Mouse (Mus musculus) olfactory bulb, adult 2 months (tissue): ENCODE measurements around the gene Zfp442. TPM values are rescaled to one million over a fixed set of nuclear protein-coding genes. Genes with fewer than 3 reads are reported as not detected.
A peak's percentile ranks its signal among the peaks of the same experiment; 100 is the strongest.
"Not testable (repeated sequence)": the region's sequence is repeated elsewhere in the genome, so short reads cannot be mapped to it uniquely, and the experiment has no call there.

ENCODE experiments used
- H3K27ac ChIP-seq: fragments of 200-500 bp; 2 replicates; pipeline ENCODE4 v1.5.1; 2012; ENCODE audit warnings: low read depth, low read length; ENCODE audit not compliant: insufficient read depth
- H3K4me1 ChIP-seq: fragments of 200-500 bp; 2 replicates; pipeline ENCODE4 v1.6.1; 2012; ENCODE audit warnings: low read length; ENCODE audit not compliant: control insufficient read depth, insufficient read depth
- H3K4me3 ChIP-seq: fragments of 200-500 bp; 2 replicates; pipeline ENCODE4 v1.5.1; 2012; ENCODE audit warnings: mild to moderate bottlenecking, low read depth, low read length, moderate library complexity; ENCODE audit not compliant: insufficient read depth
- CTCF ChIP-seq: fragments of 200-500 bp; IDR thresholded peaks from 2 replicates; pipeline ENCODE4 v1.5.1; 2012; ENCODE audit warnings: low read depth, mild to moderate bottlenecking, low read length, moderate library complexity; ENCODE audit not compliant: insufficient read depth
- POLR2A ChIP-seq: fragments of 200-500 bp; IDR thresholded peaks from 2 replicates; pipeline ENCODE4 v1.6.1; 2012; ENCODE audit warnings: mild to moderate bottlenecking, low read depth, low read length, moderate library complexity; ENCODE audit not compliant: insufficient read depth
- WGBS: fragments of 180-500 bp; shearing (Covaris S2); methylation state at CpG from one replicate; pipeline ENCODE4 v1.1.7; 2018; 5-methylcytosine and 5-hydroxymethylcytosine counted together
- polyA plus RNA-seq: library from polyadenylated mRNA; stranded (reverse); fragments of >200 nt; gene quantifications from 2 replicates; pipeline ENCODE4 v1.2.4, GENCODE M21; 2012; ENCODE audit warnings: low replicate concordance; ENCODE audit not compliant: missing spikeins, insufficient read depth, insufficient read length

Gene Zfp442
- polyA plus RNA-seq: not detected in 2 replicates

DNA sequence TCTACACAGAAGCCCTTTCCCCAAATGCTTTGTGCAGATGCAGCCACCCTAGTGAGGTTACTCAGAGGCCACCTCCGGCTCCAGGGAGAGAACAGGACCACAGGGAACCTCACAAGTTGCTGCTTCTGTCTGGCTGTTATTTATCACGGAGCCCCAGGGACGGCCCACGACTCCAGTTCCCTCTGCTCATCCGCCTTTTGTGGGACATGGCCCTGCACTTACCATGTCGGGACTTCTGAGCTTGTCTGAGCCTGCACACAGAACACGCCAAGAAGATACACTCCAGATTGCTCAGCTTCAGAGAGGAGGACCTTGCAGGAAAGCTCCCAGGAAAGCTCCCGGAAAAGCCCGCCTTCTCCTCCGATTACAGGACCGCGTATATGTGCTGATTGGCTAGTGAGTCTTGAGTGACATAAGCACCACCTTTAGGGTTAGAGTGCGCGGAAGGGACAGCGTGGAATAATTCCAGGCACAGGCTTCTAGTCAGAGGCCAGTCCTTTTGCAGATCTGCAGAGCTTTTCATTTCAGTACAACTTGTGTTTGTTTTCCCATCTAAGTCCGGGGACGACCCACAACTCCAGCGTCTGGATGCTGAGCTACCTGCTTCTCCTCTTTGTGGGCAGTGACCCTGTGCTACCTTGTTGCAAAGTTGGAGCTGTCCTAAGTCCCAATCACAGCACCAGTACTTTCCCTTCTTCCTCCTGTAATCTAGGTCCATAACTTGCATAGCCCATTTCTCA is at the start of gene Zfp442:
Gene Zfp442, minus strand, starts transcription at position 307 of the 740 bp plus-strand sequence.
- H3K4me1 ChIP-seq, H3K27ac ChIP-seq: not testable (repeated sequence)
- H3K4me3 ChIP-seq: peak within 1 kb of the TSS; percentile 60
- under 1% methylated on average over 18 of the region's 18 CpGs for WGBS

DNA sequence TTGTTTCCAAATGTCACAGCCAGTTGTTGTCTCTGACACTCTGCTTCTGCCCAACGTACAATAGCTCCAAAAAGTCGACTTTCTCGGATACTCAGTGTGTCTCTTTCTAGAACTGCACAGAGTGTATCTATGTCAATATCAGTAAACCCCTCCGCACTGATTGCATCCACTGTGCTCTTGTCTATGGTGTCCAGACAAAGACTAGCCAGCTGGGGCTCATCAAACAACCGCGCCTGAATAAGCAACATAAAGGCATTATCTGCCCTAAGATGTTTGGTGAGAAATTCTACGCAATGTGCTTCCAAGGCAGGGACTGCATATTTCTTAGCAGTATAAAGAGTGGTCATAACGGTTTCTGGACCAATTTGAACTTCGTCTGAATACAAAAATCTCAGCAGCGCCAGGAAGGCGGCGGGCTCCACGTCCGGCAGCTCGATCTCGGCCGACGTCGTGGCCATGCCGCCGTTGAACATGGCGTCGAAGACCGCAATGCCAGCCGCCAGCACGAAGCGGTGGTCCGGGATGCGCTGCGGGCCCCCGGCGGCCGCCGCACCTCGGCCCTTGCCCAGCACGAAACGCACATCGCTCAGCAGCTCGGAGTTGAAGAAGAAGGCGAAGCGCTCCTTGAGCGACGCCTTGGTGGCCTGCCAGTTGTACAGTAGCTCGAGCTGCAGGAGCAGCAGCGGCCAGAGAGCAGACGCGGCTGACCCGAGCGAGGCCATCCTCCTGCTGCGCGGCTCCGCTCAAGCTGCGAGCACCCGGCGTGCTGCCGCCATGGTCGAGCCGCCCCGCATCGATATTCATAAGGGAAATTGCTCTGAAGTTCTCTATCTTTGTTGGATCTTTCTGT is 49.1 kb upstream of the Zfp442 start:
- H3K27ac ChIP-seq, H3K4me1 ChIP-seq: not testable (repeated sequence)
- WGBS: 47% methylated on average over 60 of the region's 60 CpGs
- peak overlapping the region; percentile 1; the same call in 1 of the 2 replicates for H3K4me3 ChIP-seq

DNA sequence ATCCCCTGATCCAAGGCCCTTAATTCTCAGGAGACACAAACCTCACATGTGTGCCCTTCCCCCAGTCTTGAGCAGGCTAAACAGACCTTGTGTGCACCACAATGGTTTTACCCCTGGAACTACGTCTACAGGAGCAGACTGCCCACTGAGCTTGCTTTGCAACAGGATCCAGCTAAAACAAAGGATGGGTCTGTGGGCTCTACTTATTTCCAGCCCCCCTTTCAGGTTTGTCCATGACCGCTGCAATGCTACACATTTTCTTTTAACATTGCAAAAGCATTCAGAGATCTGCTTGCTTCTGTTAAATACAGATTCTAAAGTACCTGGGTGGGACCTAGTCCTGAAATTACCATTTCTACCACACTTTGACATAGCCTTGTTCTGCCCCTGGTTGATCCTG is 41.7 kb upstream of the Zfp442 start:
- Histone ChIP-seq H3K4me1 (no peaks in the 10 kb centered on the region), H3K27ac (no peak overlapping the region), H3K4me3 (no peak overlapping the region)
- TF ChIP-seq POLR2A (no peak), CTCF (no peak)
- 49% methylated on average over 2 of the region's 2 CpGs for WGBS

DNA sequence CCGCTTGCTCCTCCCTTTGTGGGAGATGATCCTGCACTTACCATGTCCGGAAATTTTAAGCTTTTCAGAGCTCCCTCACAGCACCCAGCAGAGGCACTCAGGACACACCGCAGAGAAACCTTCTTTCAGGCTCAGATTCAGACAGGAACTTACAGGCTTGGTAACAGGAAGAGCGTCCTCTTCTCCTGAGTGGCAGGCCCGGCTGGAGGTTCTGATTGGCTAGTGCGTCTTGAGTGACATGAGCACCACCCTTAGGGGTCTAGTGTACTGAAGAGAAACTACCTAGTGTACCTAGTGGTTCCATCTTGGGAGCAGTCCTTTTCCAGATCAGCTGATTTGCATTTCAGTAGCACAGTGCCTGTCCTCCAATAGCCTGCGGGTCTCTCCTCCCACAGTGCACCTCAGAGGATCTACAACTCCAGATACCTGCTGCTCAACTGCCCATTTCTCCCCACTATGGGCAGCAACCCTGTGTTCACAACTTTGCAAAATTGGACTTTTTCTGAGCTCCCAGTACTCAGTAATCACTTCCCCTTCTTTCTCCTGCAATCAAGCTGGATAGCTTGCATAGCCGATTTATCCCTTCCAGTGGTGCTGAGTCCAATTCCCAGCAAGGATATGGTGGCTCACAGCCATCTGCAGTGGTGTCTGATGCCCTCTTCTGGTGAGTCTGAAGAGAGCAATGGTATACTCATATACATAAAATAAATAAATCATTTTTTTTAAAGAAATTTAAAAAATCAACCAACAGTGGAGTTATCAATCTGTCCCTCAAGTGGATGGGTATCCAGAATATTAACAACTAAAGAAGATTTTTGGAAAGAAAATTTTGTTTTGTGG is 33.9 kb upstream of the Zfp442 start, which contains the start of gene Zfp345:
Gene Zfp345, minus strand, starts transcription at position 153 of the 840 bp plus-strand sequence.
- H3K27ac ChIP-seq, H3K4me3 ChIP-seq, H3K4me1 ChIP-seq: not testable (repeated sequence)
- 75% methylated on average over 8 of the region's 8 CpGs for WGBS

DNA sequence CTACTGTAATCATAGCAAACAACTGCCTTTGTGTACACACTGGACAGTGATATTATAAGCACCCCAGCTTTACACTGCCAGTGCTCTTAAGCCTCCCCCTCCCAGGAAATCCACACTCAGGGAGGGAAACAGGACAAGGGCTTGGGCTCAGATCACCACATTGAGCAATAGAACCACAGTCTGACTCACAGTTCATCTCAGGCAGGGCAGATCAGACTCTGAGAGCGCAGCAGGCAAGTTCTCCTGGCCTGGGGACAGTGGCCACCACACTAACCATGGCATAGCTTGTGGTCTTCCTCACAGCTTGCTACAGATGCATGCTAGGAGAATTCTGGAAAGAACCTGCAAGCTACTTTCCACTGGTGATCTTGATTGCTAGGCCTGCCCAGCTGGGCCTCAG is 12.2 kb downstream of the Zfp442 start:
- not testable (repeated sequence) for H3K4me1 ChIP-seq, H3K4me3 ChIP-seq, H3K27ac ChIP-seq
- WGBS: 100% methylated on average over 1 of the region's 1 CpGs

DNA sequence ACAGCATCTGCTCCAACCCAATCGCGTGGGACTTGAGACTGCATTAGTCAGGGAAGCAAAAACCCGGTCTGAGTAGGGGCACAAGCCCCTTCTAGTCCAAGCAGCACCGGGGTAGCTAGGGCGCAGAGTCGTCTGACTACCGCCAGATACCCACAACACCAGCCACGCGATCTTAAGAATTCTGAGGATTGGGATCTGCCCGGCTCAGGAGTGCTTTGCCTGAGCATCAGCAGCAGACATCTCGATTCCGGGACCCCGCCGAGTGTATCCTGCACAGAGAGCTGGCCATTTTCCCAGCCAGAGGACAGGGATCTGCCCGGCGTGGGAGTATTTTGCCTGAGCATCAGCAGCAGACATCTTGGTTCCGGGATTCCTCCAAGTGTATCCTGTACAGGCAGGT is 39.1 kb downstream of the Zfp442 start:
- H3K27ac ChIP-seq, H3K4me3 ChIP-seq, H3K4me1 ChIP-seq: not testable (repeated sequence)
- 93% methylated on average over 17 of the region's 17 CpGs for WGBS

DNA sequence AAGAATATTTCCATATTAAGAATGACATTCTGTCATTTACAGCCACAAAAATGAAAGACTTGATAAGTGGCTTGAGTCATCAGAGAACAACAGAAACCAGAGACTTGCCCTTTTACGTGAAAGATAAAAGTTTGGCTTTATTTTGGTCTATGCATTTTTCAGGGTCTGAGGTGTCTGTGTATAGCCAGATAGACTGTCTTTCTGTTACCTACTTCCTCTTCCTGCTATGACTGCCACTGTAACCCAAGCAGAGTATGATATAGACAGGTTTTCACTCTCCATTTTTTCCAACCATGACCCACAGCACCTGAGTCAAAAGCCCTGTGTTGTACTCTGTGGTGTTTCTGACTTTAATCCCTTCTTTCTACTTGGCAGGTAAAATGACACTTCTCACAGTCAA is 61.1 kb downstream of the Zfp442 start:
- 95% methylated on average over 1 of the region's 1 CpGs for WGBS
- Histone ChIP-seq H3K27ac (no peak overlapping the region), H3K4me3 (no peak overlapping the region), H3K4me1 (no peaks in the 10 kb centered on the region)
- no peak for TF ChIP-seq POLR2A
- TF ChIP-seq CTCF: no peak

DNA sequence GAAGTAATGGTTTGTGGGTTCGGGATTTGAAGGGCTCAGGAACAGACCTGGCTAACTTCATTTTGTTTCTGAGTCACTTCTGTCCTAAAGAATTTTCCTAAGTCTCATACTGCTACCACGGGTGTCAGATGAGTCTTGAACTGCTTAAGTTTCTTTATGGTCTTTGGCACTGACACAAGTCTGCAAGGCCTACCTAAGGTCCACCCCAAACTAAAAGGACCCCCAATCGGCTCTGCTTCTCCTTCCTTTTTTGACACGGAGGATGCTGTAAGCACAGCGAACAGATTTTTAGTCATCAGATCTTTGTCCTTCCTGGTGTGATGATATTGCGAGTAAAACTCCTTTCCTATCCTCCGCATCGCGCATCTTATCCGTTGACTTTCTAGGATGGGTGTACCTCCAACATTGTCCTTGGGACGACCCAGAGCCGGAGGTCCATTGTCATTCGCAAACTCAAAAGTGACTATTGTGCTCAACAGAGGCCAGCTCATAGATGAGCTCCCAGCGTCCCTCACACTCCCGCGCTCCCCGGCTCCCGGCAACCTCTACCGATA is 65.7 kb downstream of the Zfp442 start:
- H3K4me1 ChIP-seq, H3K4me3 ChIP-seq, H3K27ac ChIP-seq: not testable (repeated sequence)
- 96% methylated on average over 19 of the region's 19 CpGs for WGBS

DNA sequence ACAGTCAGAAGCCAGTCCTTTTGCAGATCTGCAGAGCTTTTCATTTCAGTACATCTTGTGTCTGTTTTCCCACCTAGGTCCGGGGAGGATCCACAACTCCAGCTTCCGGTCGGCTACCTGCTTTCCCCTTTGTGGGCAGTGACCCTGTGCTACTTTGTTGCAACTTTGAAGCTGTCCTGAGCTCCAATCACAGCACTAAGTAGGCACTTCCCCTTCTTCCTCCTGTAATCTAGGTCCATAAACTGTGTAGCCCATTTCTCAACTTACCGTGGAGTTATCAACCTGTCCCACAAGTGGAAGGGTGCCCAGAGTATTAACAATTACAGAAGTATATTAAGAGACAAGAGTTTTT is 88.4 kb downstream of the Zfp442 start:
- H3K27ac ChIP-seq: no peak overlapping the region
- H3K4me3 ChIP-seq: peak overlapping the region; percentile 77
- TF ChIP-seq POLR2A (no peak), CTCF (no peak)
- WGBS: 12% methylated on average over 4 of the region's 4 CpGs
- no peaks in the 10 kb centered on the region for H3K4me1 ChIP-seq

DNA sequence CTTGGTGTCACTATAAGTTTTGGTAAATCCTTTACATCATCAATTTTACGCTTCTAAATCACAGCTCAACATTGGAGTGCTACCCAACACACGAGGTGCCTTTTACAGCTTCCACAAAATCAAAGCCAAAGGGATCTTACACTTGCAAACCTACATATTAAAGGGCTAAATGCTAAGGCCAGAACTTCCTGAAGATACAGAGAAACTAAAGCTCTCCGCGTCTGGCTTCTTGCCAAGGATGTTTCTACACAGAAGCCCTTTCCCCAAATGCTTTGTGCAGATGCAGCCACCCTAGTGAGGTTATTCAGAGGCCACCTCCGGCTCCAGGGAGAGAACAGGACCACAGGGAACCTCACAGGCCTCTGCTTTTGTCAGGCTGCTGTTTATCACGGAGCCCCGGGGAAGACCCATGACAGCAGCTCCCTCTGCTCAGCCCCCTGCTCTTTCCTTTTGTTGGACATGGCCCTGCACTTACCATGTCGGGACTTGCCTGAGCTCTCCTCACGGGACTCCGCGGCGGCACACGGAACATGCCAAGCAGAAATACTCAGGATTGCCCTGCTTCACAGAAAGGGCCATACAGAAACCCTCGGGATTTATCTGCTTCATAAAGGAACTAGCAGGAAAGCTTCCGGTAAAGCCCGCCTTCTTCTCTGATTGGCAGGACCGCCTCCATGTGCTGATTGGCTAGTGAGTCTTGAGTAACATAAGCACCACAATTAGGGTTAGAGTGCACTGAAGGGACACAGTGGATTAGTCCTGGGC is 89.0 kb downstream of the Zfp442 start, which contains the start of gene 3300002I08Rik:
Gene 3300002I08Rik, minus strand, starts transcription at position 653 of the 765 bp plus-strand sequence.
- H3K4me1 ChIP-seq: not testable (repeated sequence)
- H3K4me3 ChIP-seq: peak within 1 kb of the TSS; percentile 77
- WGBS: 4% methylated on average over 17 of the region's 17 CpGs
- peak within 1 kb of the TSS; percentile 69 for H3K27ac ChIP-seq
